Mouse (Mus musculus): ENCODE data around the gene Phlda1. TPM values are rescaled to one million over a fixed set of nuclear protein-coding genes. Genes with fewer than 3 reads are reported as not detected.
A peak's percentile ranks its signal among the peaks of the same experiment; 100 is the strongest.

Gene Phlda1
- polyA plus RNA-seq, 1 experiment from 2014 or later, result 20.5 TPM

DNA sequence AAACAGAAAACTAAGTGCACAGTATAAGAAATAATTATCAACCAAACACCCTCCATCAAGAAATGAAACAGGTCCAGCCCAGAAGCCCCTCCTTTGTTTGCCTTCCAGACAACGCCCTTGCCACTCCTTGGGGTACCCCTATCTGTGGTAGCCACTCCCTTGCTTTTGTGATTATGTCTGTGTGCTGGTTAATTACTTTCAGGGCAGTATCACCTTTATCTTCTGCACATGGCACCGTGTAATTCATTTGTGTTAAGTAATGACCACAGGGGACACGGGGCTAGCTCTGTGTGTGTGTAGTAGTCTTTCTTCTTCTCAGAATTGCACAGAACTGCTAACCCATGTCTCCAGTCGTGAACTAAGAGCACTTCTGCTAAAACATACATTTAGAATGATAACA lies 39.6 kb downstream of the Phlda1 start:
- DNase-seq (ENCODE audit: low spot score) (no peak), ATAC-seq (no peak)
- no peak overlapping the region for H3K9ac ChIP-seq (ENCODE audit: low read length)
- H3K4me3 ChIP-seq (ENCODE audit: low read depth, low read length), result no peak overlapping the region
- no peak overlapping the region for H3K27ac ChIP-seq (ENCODE audit: low read depth, low read length)
- no peaks in the 10 kb centered on the region for H3K27me3 ChIP-seq (replicated peaks; ENCODE audit: control insufficient read depth, insufficient read depth, low read length)
- no peak overlapping the region for H3K4me2 ChIP-seq (ENCODE audit: low read length)
- WGBS, result 62% methylated on average over 4 of the region's 4 CpGs
- H3K36me3 ChIP-seq (ENCODE audit: control insufficient read depth, insufficient read depth, low read length), result no peaks in the 10 kb centered on the region
- no peaks in the 10 kb centered on the region for H3K9me3 ChIP-seq (replicated peaks; ENCODE audit: control insufficient read depth, low read length)
- H3K4me1 ChIP-seq (ENCODE audit: control insufficient read depth, insufficient read depth, low read length), result peaks cover 3% of the 10 kb centered on the region

DNA sequence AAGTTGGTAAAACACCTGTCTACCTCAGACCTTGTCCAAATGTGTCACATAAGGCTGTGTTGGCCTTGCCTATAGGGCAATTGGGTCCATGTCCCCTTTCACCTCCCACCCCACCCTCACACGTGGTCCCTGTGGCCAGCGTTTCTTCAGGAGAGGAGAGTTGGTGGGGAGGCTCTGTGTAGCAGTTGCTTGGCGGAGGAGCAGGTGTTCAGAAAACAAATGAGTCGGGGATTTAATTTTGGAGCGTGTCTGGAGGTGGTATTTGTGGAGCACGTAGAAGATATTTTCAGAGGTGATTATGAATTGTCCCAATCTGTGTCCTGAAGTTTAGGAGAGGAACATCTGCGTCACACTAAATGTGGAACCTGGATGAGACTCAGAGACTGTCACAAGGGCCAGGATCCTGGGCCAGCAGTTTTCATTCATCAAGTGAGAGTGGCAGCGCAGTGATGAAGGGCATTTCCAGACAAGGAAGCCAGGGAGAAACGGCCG lies 41.8 kb downstream of the Phlda1 start:
- no peak overlapping the region for H3K27ac ChIP-seq (ENCODE audit: low read depth, low read length)
- ATAC-seq, result 0 out of 2 replicates have a peak, but pooled peaks have one; percentile 18

DNA sequence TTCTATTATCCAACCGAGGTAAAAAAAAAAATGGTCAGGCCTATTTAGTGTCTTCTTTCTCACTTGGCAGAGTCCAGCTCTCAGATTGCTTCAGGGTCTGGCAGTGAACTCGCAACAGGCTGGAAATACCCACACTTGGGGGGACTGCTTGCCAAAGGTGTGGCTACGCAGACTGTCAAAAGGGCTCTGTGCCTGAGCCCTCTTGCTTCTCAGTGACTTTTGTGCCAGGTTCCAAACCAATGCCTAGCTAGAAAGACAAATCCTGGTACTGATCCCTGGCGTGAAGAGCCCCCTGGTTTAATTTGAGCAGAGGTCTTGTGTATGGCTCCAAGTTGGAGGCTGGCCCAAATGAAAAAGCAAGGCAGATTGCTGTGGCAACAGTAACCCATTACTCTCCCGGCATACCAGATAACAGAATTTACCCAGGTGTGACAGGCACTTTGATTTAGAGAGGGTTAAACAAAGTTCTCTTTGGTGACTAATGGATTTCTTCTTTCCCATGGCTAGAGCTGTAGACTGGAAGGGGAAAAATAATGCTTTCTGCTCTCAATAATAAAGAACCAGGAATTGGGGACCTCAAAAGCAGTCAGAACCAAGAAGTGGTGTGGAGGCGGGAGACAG lies 44.1 kb downstream of the Phlda1 start:
- DNase-seq (ENCODE audit: low spot score) (peak; percentile 61), ATAC-seq (no peak)
- no peak overlapping the region for H3K4me2 ChIP-seq (ENCODE audit: low read length)
- no peak overlapping the region for H3K9ac ChIP-seq (ENCODE audit: low read length)
- no peak overlapping the region for H3K27ac ChIP-seq (ENCODE audit: low read depth, low read length)
- peaks cover 3% of the 10 kb centered on the region for H3K4me1 ChIP-seq (ENCODE audit: control insufficient read depth, insufficient read depth, low read length)
- H3K9me3 ChIP-seq (replicated peaks; ENCODE audit: control insufficient read depth, low read length), result 0 out of 2 replicates have a peak, but pooled peaks cover 2% of the 10 kb centered on the region
- 65% methylated on average over 6 of the region's 6 CpGs for WGBS
- no peaks in the 10 kb centered on the region for H3K27me3 ChIP-seq (replicated peaks; ENCODE audit: control insufficient read depth, insufficient read depth, low read length)
- H3K36me3 ChIP-seq (ENCODE audit: control insufficient read depth, insufficient read depth, low read length), result no peaks in the 10 kb centered on the region
- H3K4me3 ChIP-seq (ENCODE audit: low read depth, low read length), result no peak overlapping the region

More for the DNA sequence above, 41.8 kb downstream of the Phlda1 start:
- H3K4me1 ChIP-seq (ENCODE audit: control insufficient read depth, insufficient read depth, low read length), result peaks cover 3% of the 10 kb centered on the region
- no peak overlapping the region for H3K9ac ChIP-seq (ENCODE audit: low read length)
- H3K27me3 ChIP-seq (replicated peaks; ENCODE audit: control insufficient read depth, insufficient read depth, low read length), result no peaks in the 10 kb centered on the region
- 76% methylated on average over 10 of the region's 10 CpGs for WGBS
- 0 out of 2 replicates have a peak, but pooled peaks cover 2% of the 10 kb centered on the region for H3K9me3 ChIP-seq (replicated peaks; ENCODE audit: control insufficient read depth, low read length)
- DNase-seq (ENCODE audit: low spot score), result no peak
- no peaks in the 10 kb centered on the region for H3K36me3 ChIP-seq (ENCODE audit: control insufficient read depth, insufficient read depth, low read length)
- no peak overlapping the region for H3K4me3 ChIP-seq (ENCODE audit: low read depth, low read length)
- no peak overlapping the region for H3K4me2 ChIP-seq (ENCODE audit: low read length)

GRCm38 (mm10) chr10:111553695-111554094 lies 47.6 kb downstream of the Phlda1 start:
- WGBS, result 89% methylated on average over 7 of the region's 7 CpGs
- ATAC-seq (no peak), DNase-seq (ENCODE audit: low spot score) (no peak)
- H3K36me3 ChIP-seq (ENCODE audit: control insufficient read depth, insufficient read depth, low read length), result no peaks in the 10 kb centered on the region
- no peak overlapping the region for H3K4me3 ChIP-seq (ENCODE audit: low read depth, low read length)
- H3K9me3 ChIP-seq (replicated peaks; ENCODE audit: control insufficient read depth, low read length), result 0 out of 2 replicates have a peak, but pooled peaks cover 2% of the 10 kb centered on the region
- H3K9ac ChIP-seq (ENCODE audit: low read length), result no peak overlapping the region
- no peaks in the 10 kb centered on the region for H3K27me3 ChIP-seq (replicated peaks; ENCODE audit: control insufficient read depth, insufficient read depth, low read length)
- no peak overlapping the region for H3K4me2 ChIP-seq (ENCODE audit: low read length)
- no peak overlapping the region for H3K27ac ChIP-seq (ENCODE audit: low read depth, low read length)
- peaks cover 2% of the 10 kb centered on the region for H3K4me1 ChIP-seq (ENCODE audit: control insufficient read depth, insufficient read depth, low read length)

DNA sequence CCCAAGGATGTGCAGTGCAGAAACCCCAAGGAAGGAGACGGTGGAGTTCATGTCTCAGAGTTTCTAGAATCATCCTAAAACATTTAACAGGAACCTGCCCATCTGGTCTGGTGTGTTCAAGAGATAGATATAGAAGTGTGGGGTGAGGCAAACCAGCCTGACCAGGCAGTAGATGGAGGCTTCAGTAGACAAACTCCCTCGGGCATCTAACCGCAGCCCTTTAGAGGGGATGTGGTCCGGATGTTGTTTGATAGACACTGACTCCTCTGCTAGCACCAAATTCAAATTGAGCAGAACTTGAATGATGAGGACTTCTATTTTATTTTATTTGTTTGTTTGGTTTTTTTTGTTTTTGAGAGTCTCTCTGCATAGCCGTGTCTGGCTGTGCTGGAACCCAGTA lies 48.6 kb downstream of the Phlda1 start:
- no peaks in the 10 kb centered on the region for H3K36me3 ChIP-seq (ENCODE audit: control insufficient read depth, insufficient read depth, low read length)
- H3K9ac ChIP-seq (ENCODE audit: low read length), result no peak overlapping the region
- no peak overlapping the region for H3K4me3 ChIP-seq (ENCODE audit: low read depth, low read length)
- H3K27me3 ChIP-seq (replicated peaks; ENCODE audit: control insufficient read depth, insufficient read depth, low read length), result no peaks in the 10 kb centered on the region
- H3K9me3 ChIP-seq (replicated peaks; ENCODE audit: control insufficient read depth, low read length), result 0 out of 2 replicates have a peak, but pooled peaks cover 2% of the 10 kb centered on the region
- H3K27ac ChIP-seq (ENCODE audit: low read depth, low read length), result no peak overlapping the region
- no peak overlapping the region for H3K4me2 ChIP-seq (ENCODE audit: low read length)
- WGBS, result 94% methylated on average over 5 of the region's 5 CpGs
- DNase-seq (ENCODE audit: low spot score) (no peak), ATAC-seq (no peak)
- H3K4me1 ChIP-seq (ENCODE audit: control insufficient read depth, insufficient read depth, low read length), result peaks cover 10% of the 10 kb centered on the region

DNA sequence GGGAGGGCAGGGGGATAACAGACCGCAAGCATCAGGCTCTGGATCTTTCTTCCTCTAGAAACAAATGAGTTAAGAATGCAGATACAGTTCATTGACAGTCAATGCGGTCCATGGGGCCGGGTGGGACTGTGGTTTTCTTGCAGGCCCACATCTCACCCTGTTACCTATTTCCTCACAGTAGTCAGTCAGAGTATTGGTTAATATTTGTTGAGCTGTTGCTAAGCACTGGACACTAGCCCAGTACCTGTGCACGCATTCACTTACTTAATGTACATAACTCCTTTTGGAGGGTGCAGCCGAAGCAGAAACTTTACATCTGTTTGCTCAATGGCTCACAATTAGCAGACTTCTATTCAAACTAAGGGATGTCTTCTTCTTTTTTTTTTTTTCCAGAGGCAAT lies 52.1 kb downstream of the Phlda1 start:
- no peak overlapping the region for H3K4me3 ChIP-seq (ENCODE audit: low read depth, low read length)
- no peak for DNase-seq (ENCODE audit: low spot score)

More for the DNA sequence above, 52.1 kb downstream of the Phlda1 start:
- H3K4me2 ChIP-seq (ENCODE audit: low read length), result no peak overlapping the region
- peaks cover 10% of the 10 kb centered on the region for H3K4me1 ChIP-seq (ENCODE audit: control insufficient read depth, insufficient read depth, low read length)
- WGBS, result 80% methylated on average over 5 of the region's 5 CpGs
- no peaks in the 10 kb centered on the region for H3K9me3 ChIP-seq (replicated peaks; ENCODE audit: control insufficient read depth, low read length)
- no peak overlapping the region for H3K9ac ChIP-seq (ENCODE audit: low read length)
- ATAC-seq, result no peak
- H3K36me3 ChIP-seq (ENCODE audit: control insufficient read depth, insufficient read depth, low read length), result no peaks in the 10 kb centered on the region
- H3K27me3 ChIP-seq (replicated peaks; ENCODE audit: control insufficient read depth, insufficient read depth, low read length), result no peaks in the 10 kb centered on the region
- H3K27ac ChIP-seq (ENCODE audit: low read depth, low read length), result no peak overlapping the region

Other genes starting within 250 kb of the Phlda1 start
- 6.2 and 7.1 TPM in 2 replicates for gene Bbs10, start 207.6 kb upstream of the Phlda1 start, polyA plus RNA-seq (2014; fragmentation: Nextera tagmentation; extraction: Ambion mirVana)
- 235 and 238 TPM in 2 replicates for gene Nap1l1, start 33.1 kb upstream of the Phlda1 start, polyA plus RNA-seq (2014; fragmentation: Nextera tagmentation; extraction: Ambion mirVana)

Data from forebrain, embryonic 14.5 days (tissue).